Mouse (Mus musculus): Measurements from ENCODE around the gene Ttf2. TPM values are rescaled to one million over a fixed set of nuclear protein-coding genes. Genes with fewer than 3 reads are reported as not detected.

Gene Ttf2
- polyA plus RNA-seq, 1 experiment from 2014 or later = 8.5 TPM

GRCm38 (mm10) chr3:100961501-100961900 lies 8.0 kb downstream of the Ttf2 start:
- no peaks in the 10 kb centered on the region for H3K4me1 ChIP-seq (replicated peaks; ENCODE audit: insufficient read depth, low read length)
- peaks cover 60% of the 10 kb centered on the region for H3K36me3 ChIP-seq (ENCODE audit: insufficient read depth, low read length)
- H3K4me3 ChIP-seq (replicated peaks; ENCODE audit: low read depth, low read length) = no peak overlapping the region
- no peaks in the 10 kb centered on the region for H3K27me3 ChIP-seq (ENCODE audit: insufficient read depth, low read length)
- no peak overlapping the region for H3K4me2 ChIP-seq (ENCODE audit: low read length)
- no peaks in the 10 kb centered on the region for H3K9me3 ChIP-seq (replicated peaks; ENCODE audit: low read length)
- ATAC-seq (replicated peaks; ENCODE audit: low FRiP score, low read depth) (no peak), DNase-seq (ENCODE audit: low spot score) (no peak)
- WGBS = 77% methylated on average over 7 of the region's 7 CpGs
- H3K27ac ChIP-seq = no peak overlapping the region
- no peak for TF ChIP-seq CTCF (IDR thresholded peaks at IDR 0.05; ENCODE audit: low read depth)
- no peak overlapping the region for H3K9ac ChIP-seq (ENCODE audit: low read depth, low read length)

DNA sequence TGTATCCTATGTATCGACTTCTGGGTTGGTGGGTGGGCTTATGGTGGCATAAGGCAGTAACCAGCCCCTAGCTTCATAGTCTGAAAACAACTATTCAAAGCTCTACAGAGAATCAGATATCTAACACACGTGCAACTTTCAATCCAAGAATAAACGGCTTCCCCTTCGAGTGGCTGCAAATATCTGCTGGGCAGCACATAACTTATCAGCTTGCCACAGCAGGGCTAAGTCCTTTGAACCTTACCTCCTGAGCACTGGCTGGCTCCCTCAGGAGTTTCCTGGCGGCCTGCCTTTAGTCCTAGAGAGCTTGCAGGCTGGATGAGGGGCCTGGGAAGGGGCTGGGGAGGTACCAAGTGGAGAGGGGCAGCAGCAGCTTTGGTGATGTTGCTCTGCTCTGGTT lies 8.5 kb downstream of the Ttf2 start:
- no peaks in the 10 kb centered on the region for H3K4me1 ChIP-seq (replicated peaks; ENCODE audit: insufficient read depth, low read length)
- H3K27ac ChIP-seq = no peak overlapping the region
- H3K9ac ChIP-seq (ENCODE audit: low read depth, low read length) = no peak overlapping the region
- WGBS = 54% methylated on average over 5 of the region's 5 CpGs
- H3K4me2 ChIP-seq (ENCODE audit: low read length) = no peak overlapping the region
- H3K36me3 ChIP-seq (ENCODE audit: insufficient read depth, low read length) = peaks cover 60% of the 10 kb centered on the region
- H3K4me3 ChIP-seq (replicated peaks; ENCODE audit: low read depth, low read length) = no peak overlapping the region
- DNase-seq (ENCODE audit: low spot score) (no peak), ATAC-seq (replicated peaks; ENCODE audit: low FRiP score, low read depth) (no peak)
- no peak for TF ChIP-seq CTCF (IDR thresholded peaks at IDR 0.05; ENCODE audit: low read depth)
- no peaks in the 10 kb centered on the region for H3K9me3 ChIP-seq (replicated peaks; ENCODE audit: low read length)
- H3K27me3 ChIP-seq (ENCODE audit: insufficient read depth, low read length) = no peaks in the 10 kb centered on the region

DNA sequence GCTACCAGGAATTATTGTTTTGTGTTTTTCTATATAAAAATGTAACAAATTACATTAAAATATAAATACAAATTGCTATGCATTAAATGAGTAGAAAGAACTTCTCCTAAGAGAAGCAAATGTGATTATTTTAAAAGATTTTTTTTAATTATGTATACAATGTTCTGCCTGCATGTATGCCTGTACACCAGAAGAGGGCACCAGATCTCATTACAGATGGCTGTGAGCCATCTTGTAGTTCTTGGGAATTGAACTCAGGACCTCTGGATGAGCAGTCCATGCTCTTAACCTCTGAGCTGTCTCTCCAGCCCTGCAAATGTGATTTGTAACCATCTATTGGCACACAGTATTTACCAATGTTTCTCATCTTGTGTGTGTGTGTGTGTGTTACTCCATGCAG lies 14.8 kb downstream of the Ttf2 start:
- H3K9ac ChIP-seq (ENCODE audit: low read depth, low read length) = no peak overlapping the region
- no peaks in the 10 kb centered on the region for H3K27me3 ChIP-seq (ENCODE audit: insufficient read depth, low read length)
- no peak overlapping the region for H3K27ac ChIP-seq
- no peaks in the 10 kb centered on the region for H3K4me1 ChIP-seq (replicated peaks; ENCODE audit: insufficient read depth, low read length)
- peak; percentile 56 for TF ChIP-seq CTCF (IDR thresholded peaks at IDR 0.05; ENCODE audit: low read depth)
- no peak for ATAC-seq (replicated peaks; ENCODE audit: low FRiP score, low read depth)
- H3K9me3 ChIP-seq (replicated peaks; ENCODE audit: low read length) = no peaks in the 10 kb centered on the region
- no peak for DNase-seq (ENCODE audit: low spot score)
- peaks cover 60% of the 10 kb centered on the region; the same call in 1 of the 2 replicates for H3K36me3 ChIP-seq (ENCODE audit: insufficient read depth, low read length)
- no peak overlapping the region for H3K4me3 ChIP-seq (replicated peaks; ENCODE audit: low read depth, low read length)
- no peak overlapping the region for H3K4me2 ChIP-seq (ENCODE audit: low read length)

DNA sequence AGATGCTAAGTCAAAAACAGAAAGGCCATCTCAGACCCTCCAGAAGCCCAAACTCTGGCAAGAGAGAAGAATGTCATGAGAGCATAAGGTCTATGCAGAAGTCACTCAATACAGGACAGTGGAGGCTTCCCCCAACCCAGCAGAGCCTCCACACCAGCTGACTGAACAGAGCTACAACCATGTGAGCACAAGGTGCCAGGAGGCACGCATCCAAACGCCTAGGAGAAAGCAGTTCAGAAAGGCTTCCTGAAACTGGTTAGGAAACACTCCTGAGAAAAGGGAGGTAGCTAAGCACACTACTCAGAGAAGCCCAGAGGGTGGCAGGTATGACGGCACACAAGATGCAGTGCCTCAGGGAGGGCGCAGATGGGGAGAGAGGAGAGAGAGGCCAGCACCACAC lies 17.9 kb downstream of the Ttf2 start:
- no peak for TF ChIP-seq CTCF (IDR thresholded peaks at IDR 0.05; ENCODE audit: low read depth)

GRCm38 (mm10) chr3:100947286-100947685 lies 22.2 kb downstream of the Ttf2 start:
- no peak overlapping the region for H3K27ac ChIP-seq
- no peaks in the 10 kb centered on the region for H3K27me3 ChIP-seq (ENCODE audit: insufficient read depth, low read length)
- no peak overlapping the region for H3K4me3 ChIP-seq (replicated peaks; ENCODE audit: low read depth, low read length)
- no peak overlapping the region for H3K9ac ChIP-seq (ENCODE audit: low read depth, low read length)
- no peak overlapping the region for H3K4me2 ChIP-seq (ENCODE audit: low read length)
- H3K4me1 ChIP-seq (replicated peaks; ENCODE audit: insufficient read depth, low read length) = no peaks in the 10 kb centered on the region
- WGBS = 92% methylated on average over 8 of the region's 8 CpGs
- no peak for TF ChIP-seq CTCF (IDR thresholded peaks at IDR 0.05; ENCODE audit: low read depth)
- H3K36me3 ChIP-seq (ENCODE audit: insufficient read depth, low read length) = peaks cover 52% of the 10 kb centered on the region
- ATAC-seq (replicated peaks; ENCODE audit: low FRiP score, low read depth) (no peak), DNase-seq (ENCODE audit: low spot score) (no peak)
- no peaks in the 10 kb centered on the region for H3K9me3 ChIP-seq (replicated peaks; ENCODE audit: low read length)

More for the DNA sequence above, 17.9 kb downstream of the Ttf2 start:
- H3K9me3 ChIP-seq (replicated peaks; ENCODE audit: low read length) = no peaks in the 10 kb centered on the region
- H3K4me2 ChIP-seq (ENCODE audit: low read length) = no peak overlapping the region
- no peak overlapping the region for H3K4me3 ChIP-seq (replicated peaks; ENCODE audit: low read depth, low read length)
- no peak overlapping the region for H3K27ac ChIP-seq
- peaks cover 57% of the 10 kb centered on the region for H3K36me3 ChIP-seq (ENCODE audit: insufficient read depth, low read length)
- 95% methylated on average over 4 of the region's 4 CpGs for WGBS
- H3K27me3 ChIP-seq (ENCODE audit: insufficient read depth, low read length) = no peaks in the 10 kb centered on the region
- no peak overlapping the region for H3K9ac ChIP-seq (ENCODE audit: low read depth, low read length)
- DNase-seq (ENCODE audit: low spot score) (no peak), ATAC-seq (replicated peaks; ENCODE audit: low FRiP score, low read depth) (no peak)
- H3K4me1 ChIP-seq (replicated peaks; ENCODE audit: insufficient read depth, low read length) = no peaks in the 10 kb centered on the region

DNA sequence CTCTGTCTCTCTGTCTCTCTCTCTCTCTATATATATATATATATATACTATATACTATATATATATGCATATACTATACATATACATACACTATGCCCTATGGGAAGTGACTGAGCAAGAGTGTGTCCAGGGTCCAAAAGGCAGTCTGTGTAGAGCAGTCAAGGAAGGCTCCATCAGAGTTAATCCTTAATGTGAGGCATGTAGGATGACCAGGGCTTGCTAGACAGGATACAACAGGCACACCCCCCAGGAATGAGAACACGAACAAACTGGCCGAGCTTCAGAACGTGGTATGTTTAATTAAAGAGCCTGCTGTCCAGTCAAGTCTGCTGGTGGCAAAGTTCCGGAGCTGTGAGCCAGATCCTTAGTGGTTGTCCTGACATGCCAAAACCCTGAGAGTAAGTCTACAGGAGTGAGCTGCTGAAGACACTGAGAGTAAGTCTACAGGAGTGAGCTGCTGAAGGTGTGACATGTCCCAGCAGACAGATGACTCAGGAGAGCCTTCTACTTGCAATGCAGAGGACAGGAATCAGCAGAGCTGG lies 28.9 kb downstream of the Ttf2 start:
- ATAC-seq (replicated peaks; ENCODE audit: low FRiP score, low read depth) = peak; percentile 69
- H3K4me2 ChIP-seq (ENCODE audit: low read length) = no peak overlapping the region
- no peak overlapping the region for H3K9ac ChIP-seq (ENCODE audit: low read depth, low read length)
- H3K27me3 ChIP-seq (ENCODE audit: insufficient read depth, low read length) = no peaks in the 10 kb centered on the region
- DNase-seq (ENCODE audit: low spot score) = no peak
- TF ChIP-seq CTCF (IDR thresholded peaks at IDR 0.05; ENCODE audit: low read depth) = no peak
- H3K4me1 ChIP-seq (replicated peaks; ENCODE audit: insufficient read depth, low read length) = no peaks in the 10 kb centered on the region
- H3K4me3 ChIP-seq (replicated peaks; ENCODE audit: low read depth, low read length) = no peak overlapping the region
- H3K27ac ChIP-seq = no peak overlapping the region
- H3K9me3 ChIP-seq (replicated peaks; ENCODE audit: low read length) = no peaks in the 10 kb centered on the region
- peaks cover 28% of the 10 kb centered on the region; the same call in 1 of the 2 replicates for H3K36me3 ChIP-seq (ENCODE audit: insufficient read depth, low read length)
- 81% methylated on average over 4 of the region's 4 CpGs for WGBS

- H3K4me1 ChIP-seq (replicated peaks; ENCODE audit: insufficient read depth, low read length) = no peaks in the 10 kb centered on the region
- no peak overlapping the region for H3K4me3 ChIP-seq (replicated peaks; ENCODE audit: low read depth, low read length)
- no peak overlapping the region for H3K4me2 ChIP-seq (ENCODE audit: low read length)
- WGBS = 90% methylated on average over 4 of the region's 4 CpGs
- no peak for ATAC-seq (replicated peaks; ENCODE audit: low FRiP score, low read depth)
- no peak for DNase-seq (ENCODE audit: low spot score)
- peaks cover 21% of the 10 kb centered on the region for H3K36me3 ChIP-seq (ENCODE audit: insufficient read depth, low read length)
- no peak for TF ChIP-seq CTCF (IDR thresholded peaks at IDR 0.05; ENCODE audit: low read depth)
- H3K27me3 ChIP-seq (ENCODE audit: insufficient read depth, low read length) = no peaks in the 10 kb centered on the region
- H3K27ac ChIP-seq = no peak overlapping the region
- H3K9me3 ChIP-seq (replicated peaks; ENCODE audit: low read length) = no peaks in the 10 kb centered on the region
- no peak overlapping the region for H3K9ac ChIP-seq (ENCODE audit: low read depth, low read length)
Measured at GRCm38 (mm10) chr3:100938211-100938610, 31.3 kb downstream of the Ttf2 start.
